Mouse (Mus musculus) gastrocnemius, postnatal 25 days (tissue): ENCODE measurements around the gene Notum. TPM values are rescaled to one million over a fixed set of nuclear protein-coding genes. Genes with fewer than 3 reads are reported as not detected.

Experiments used
- DNase-seq: peaks from one replicate; pipeline ENCODE4 v3.0.0; 2022
- microRNA-seq, 2 experiments: library from miRNA; unstranded; fragments of <30 nt; microRNA quantifications; one replicate each; pipeline ENCODE4 v1.2.0; 2021; ENCODE audit warnings: borderline replicate concordance in 2 of 2
- total RNA-seq, 2 experiments: library from RNA; stranded (reverse); gene quantifications; 1 replicate in 1 of 2; 2 replicates in 1 of 2; pipeline ENCODE4 v1.2.3; 2021

Gene Notum
- total RNA-seq, 2 experiments from 2014 or later: 0.18 TPM; not detected in 1

GRCm38 (mm10) chr11:120617519-120618112 lies 43.4 kb downstream of the Notum start, which contains the start of gene Pcyt2:
TSS of gene Pcyt2 (minus strand) at chr11:120617936.
- peak; percentile 94 for DNase-seq

GRCm38 (mm10) chr11:120616617-120617294 lies 44.2 kb downstream of the Notum start:
- no peak for DNase-seq

- DNase-seq: no peak
Observed at GRCm38 (mm10) chr11:120615606-120616203, 45.3 kb downstream of the Notum start.

GRCm38 (mm10) chr11:120615167-120615566 lies 45.8 kb downstream of the Notum start:
- no peak for DNase-seq

GRCm38 (mm10) chr11:120613976-120614375 lies 47.0 kb downstream of the Notum start:
- DNase-seq: no peak

GRCm38 (mm10) chr11:120613481-120613972 lies 47.4 kb downstream of the Notum start:
- DNase-seq: no peak

GRCm38 (mm10) chr11:120612763-120613162 lies 48.2 kb downstream of the Notum start:
- peak; percentile 68 for DNase-seq

- DNase-seq: no peak
Observed at GRCm38 (mm10) chr11:120610477-120611046, 50.4 kb downstream of the Notum start.

- no peak for DNase-seq
Observed at GRCm38 (mm10) chr11:120609250-120609649, 51.7 kb downstream of the Notum start.

GRCm38 (mm10) chr11:120608241-120609034 lies 52.5 kb downstream of the Notum start, which contains the start of gene Npb:
TSS of gene Npb (plus strand) at chr11:120608477.
- no peak for DNase-seq

- no peak for DNase-seq
Observed at GRCm38 (mm10) chr11:120606764-120607163, 54.2 kb downstream of the Notum start.

GRCm38 (mm10) chr11:120605667-120606066 lies 55.3 kb downstream of the Notum start:
- no peak for DNase-seq

Small RNA genes lying within 50 kb of the gene (microRNA-seq; reads per million reads assigned to microRNA genes)
- 0 reads per million in 2 experiments for gene Mir6936

Other genes with a start within 250 kb of the Notum start
- 10 to 100 TPM; 67.9 to 72.7 TPM for gene Nploc4, start 223.5 kb downstream of the Notum start, total RNA-seq
- gene Tspan10, start 218.5 kb downstream of the Notum start, total RNA-seq: 1 to 10 TPM in 1 of 2 experiments, under 1 TPM in 1; 0.54 to 1.1 TPM
- gene Pde6g, start 207.7 kb downstream of the Notum start, total RNA-seq: under 1 TPM in 1 of 2 experiments, not detected in 1; 0.83 TPM
- 10 to 100 TPM; 23.3 to 25.0 TPM for gene Oxld1, start 203.1 kb downstream of the Notum start, total RNA-seq
- gene Ccdc137, start 203.1 kb downstream of the Notum start, total RNA-seq: 1 to 10 TPM; 5.8 to 7.6 TPM
- 1 to 10 TPM; 5.2 to 9.1 TPM for gene Arl16, start 193.6 kb downstream of the Notum start, total RNA-seq
- 100 to 1,000 TPM; 156 to 166 TPM for gene Mrpl12, start 176.6 kb downstream of the Notum start, total RNA-seq
- gene Slc25a10, start 169.3 kb downstream of the Notum start, total RNA-seq: 1 to 10 TPM; 3.2 to 8.7 TPM
- under 1 TPM in 1 of 2 experiments, not detected in 1; 0.31 TPM for gene Gcgr, start 130.5 kb downstream of the Notum start, total RNA-seq
- gene Mcrip1, start 111.4 kb downstream of the Notum start, total RNA-seq: 10 to 100 TPM; 21.4 to 23.7 TPM
- gene Ppp1r27, start 110.0 kb downstream of the Notum start, total RNA-seq: 100 to 1,000 TPM in 1 of 2 experiments, 10 to 100 TPM in 1; 92.3 to 377 TPM
- gene P4hb, start 87.9 kb downstream of the Notum start, total RNA-seq: 100 to 1,000 TPM; 192 to 198 TPM
- gene Arhgdia, start 79.6 kb downstream of the Notum start, total RNA-seq: 10 to 100 TPM; 80.1 to 95.2 TPM
- 10 to 100 TPM; 39.1 to 40.5 TPM for gene Alyref, start 62.8 kb downstream of the Notum start, total RNA-seq
- 10 to 100 TPM; 50.7 to 51.6 TPM for gene Anapc11, start 62.8 kb downstream of the Notum start, total RNA-seq
- not detected for gene Npb, start 52.7 kb downstream of the Notum start, total RNA-seq
- 10 to 100 TPM; 30.7 to 34.7 TPM for gene Pcyt2, start 43.2 kb downstream of the Notum start, total RNA-seq
- 1 to 10 TPM; 4.3 to 7.2 TPM for gene Sirt7, start 35.9 kb downstream of the Notum start, total RNA-seq
- 10 to 100 TPM; 41.8 to 47.1 TPM for gene Mafg, start 27.6 kb downstream of the Notum start, total RNA-seq
- gene Pycr1, start 17.4 kb downstream of the Notum start, total RNA-seq: 1 to 10 TPM; 6.7 to 6.8 TPM
- gene Myadml2, start 13.0 kb downstream of the Notum start, total RNA-seq: 100 to 1,000 TPM; 121 to 134 TPM
- gene Aspscr1, start 11.8 kb upstream of the Notum start, total RNA-seq: 10 to 100 TPM; 25.8 to 28.8 TPM
- 10 to 100 TPM; 25.4 to 32.7 TPM for gene Cenpx, start 52.6 kb upstream of the Notum start, total RNA-seq
- 1 to 10 TPM; 4.0 to 4.3 TPM for gene Lrrc45, start 52.8 kb upstream of the Notum start, total RNA-seq
- 1 to 10 TPM; 1.2 TPM for gene Rac3, start 60.3 kb upstream of the Notum start, total RNA-seq
- gene Dcxr, start 66.1 kb upstream of the Notum start, total RNA-seq: 1 to 10 TPM; 5.8 to 6.0 TPM
- gene Cbr2, start 70.9 kb upstream of the Notum start, total RNA-seq: 10 to 100 TPM in 1 of 2 experiments, 1 to 10 TPM in 1; 9.6 to 16.9 TPM
- 10 to 100 TPM; 17.1 to 19.8 TPM for gene Hmga1b, start 101.6 kb upstream of the Notum start, total RNA-seq
- gene Rfng, start 123.0 kb upstream of the Notum start, total RNA-seq: 10 to 100 TPM in 1 of 2 experiments, 1 to 10 TPM in 1; 9.6 to 11.0 TPM
- 10 to 100 TPM; 50.3 to 53.0 TPM for gene Gps1, start 123.1 kb upstream of the Notum start, total RNA-seq
- gene Dus1l, start 135.2 kb upstream of the Notum start, total RNA-seq: 10 to 100 TPM; 32.6 to 36.2 TPM
- 10 to 100 TPM; 11.1 to 59.9 TPM for gene Fasn, start 163.4 kb upstream of the Notum start, total RNA-seq